Mouse (Mus musculus) lung, postnatal 4 days (tissue): ENCODE measurements around the gene Slc9a3r1.

Experiments used
- DNase-seq, 2 experiments: peaks; one replicate each; pipeline ENCODE4 v3.0.0; 2021

Gene Slc9a3r1

GRCm38 (mm10) chr11:115194693-115195092, 31.6 kb downstream of the Slc9a3r1 start:
- DNase-seq: no peak

GRCm38 (mm10) chr11:115195933-115196332, 32.8 kb downstream of the Slc9a3r1 start:
- no peak for DNase-seq

GRCm38 (mm10) chr11:115197558-115197957, 34.4 kb downstream of the Slc9a3r1 start:
- DNase-seq: no peak

DNA sequence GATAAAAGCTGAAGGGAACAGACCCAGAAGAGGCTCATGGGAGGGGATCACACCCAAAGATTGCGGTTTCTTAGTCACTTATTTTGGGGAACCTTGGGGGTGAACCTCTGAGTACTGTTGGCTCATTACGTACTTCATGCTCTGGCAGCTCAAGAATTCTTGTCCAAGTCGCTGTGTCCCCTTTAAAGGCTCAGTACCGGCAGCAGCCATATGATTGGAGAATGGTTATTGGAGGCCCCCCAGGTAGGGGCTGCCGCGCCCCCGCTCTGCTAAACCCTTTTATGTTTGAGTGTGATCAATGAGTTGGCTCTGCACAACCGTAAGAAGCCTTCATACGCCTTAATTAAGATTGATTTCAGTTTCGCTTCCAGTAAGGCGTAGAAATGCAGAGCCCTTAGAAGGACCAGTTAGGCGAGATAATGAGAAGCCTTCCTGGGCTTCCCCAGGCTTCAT, 35.8 kb downstream of the Slc9a3r1 start:
- DNase-seq: no peak

- no peak for DNase-seq
These were observed 37.4 kb downstream of the Slc9a3r1 start for GRCm38 (mm10) chr11:115200520-115200919.

DNA sequence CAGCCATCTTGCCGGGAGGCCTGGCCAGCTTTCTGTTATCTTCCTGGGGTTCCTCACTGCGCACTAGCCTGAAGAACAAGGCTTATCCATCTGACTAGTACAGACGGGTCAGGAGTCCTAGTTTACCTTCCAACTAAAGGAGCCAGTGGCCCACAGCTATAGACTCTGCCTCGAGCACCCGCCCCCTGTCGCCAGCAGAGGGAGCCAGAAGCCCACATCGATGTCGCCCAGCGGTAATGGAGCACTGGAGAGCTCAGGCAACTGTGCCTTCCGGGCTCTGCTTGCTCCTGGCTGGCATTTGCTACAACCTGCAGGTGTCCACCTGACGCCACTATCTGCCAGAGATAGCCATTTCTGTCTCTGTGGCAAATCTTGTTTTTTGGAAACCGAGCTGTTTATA, 39.2 kb downstream of the Slc9a3r1 start:
- DNase-seq: peak; percentile 80 to 87

DNA sequence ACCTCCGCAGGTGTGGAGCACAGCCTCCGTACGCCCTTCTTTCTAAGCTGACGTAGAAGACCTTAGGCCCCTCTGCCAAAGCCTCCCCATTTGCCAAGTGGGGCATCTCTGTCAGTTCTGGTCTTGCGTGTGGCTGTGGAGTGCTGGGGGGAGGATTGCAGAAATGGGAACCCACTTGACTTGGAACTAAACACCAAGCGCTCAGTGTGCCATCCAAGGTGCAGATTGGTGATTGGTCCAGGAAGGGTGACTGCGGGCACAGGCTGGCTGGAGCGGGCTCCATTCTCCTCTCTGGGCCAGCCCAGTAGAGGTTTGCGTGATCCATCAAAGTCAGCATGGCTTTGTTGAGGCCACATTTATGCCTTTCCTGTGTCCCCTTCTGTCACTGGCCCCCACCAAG, 39.6 kb downstream of the Slc9a3r1 start:
- no peak for DNase-seq

GRCm38 (mm10) chr11:115208126-115208525, 45.0 kb downstream of the Slc9a3r1 start:
- DNase-seq: no peak

DNA sequence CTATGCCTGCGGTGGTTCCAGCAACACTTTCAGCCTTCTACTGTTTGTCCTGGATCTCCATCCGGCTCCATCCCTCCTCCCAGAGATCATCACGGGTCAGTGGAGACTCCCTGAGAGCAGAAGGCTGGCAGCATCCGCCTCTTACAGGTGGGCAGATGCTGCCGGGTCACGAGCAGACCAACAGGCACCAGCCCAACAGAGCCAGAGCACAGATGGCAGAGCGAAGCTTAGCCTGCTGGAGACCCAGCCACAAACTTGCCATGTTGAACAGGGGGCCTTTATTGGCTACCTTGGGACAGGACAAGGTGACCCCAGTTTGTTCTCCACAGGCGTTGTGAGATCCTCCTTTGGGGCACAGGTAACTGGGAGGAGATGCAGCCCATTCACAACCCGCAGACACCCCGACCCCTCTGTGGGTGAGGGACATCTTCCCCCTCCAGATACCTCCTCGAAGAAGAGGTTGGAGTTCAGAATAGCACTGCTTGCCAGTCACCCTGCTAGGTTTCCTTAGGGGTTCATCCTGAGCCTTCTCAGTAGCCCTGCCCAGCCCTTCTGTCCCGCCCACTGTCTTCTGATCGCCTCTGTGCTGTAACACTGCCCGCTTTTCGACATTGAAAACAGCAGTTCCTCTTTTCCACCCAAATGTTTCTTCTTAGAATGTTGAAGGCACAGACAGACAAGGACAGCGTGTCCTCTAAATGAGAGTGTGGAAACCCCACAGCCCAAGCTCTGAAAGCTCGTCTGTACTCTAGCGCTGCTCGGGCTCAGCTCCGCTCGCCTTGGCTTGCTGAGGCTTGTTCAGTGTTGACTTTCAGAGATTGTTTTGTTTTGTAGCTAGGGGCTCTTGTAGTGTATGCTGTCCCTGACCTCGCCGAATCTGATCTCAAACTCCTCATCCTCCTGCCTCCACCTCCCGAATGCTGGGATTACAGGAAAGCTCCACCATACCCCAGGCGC, 45.9 kb downstream of the Slc9a3r1 start:
- no peak for DNase-seq

DNA sequence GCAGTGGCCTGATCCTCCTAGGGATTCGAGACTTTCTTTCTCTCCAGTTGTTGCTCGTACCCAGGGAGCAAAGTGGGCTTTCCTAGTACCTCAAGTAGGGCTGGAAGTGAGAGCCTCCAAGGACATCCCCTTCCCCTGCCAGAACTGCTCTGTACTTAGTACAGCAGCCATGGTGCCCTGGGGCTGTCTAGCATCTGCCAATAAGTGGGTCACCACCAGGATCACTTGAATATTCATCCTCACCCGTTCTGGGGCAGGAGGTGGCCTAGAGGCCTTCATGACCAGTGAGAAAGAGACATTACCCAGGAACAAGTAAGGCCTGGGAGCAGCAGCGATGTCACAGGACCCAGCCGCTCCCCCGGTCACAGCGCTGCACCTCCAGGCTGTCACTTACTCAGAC, 46.8 kb downstream of the Slc9a3r1 start:
- DNase-seq: no peak

- no peak for DNase-seq
These were observed 49.0 kb downstream of the Slc9a3r1 start for GRCm38 (mm10) chr11:115212116-115212515.

DNA sequence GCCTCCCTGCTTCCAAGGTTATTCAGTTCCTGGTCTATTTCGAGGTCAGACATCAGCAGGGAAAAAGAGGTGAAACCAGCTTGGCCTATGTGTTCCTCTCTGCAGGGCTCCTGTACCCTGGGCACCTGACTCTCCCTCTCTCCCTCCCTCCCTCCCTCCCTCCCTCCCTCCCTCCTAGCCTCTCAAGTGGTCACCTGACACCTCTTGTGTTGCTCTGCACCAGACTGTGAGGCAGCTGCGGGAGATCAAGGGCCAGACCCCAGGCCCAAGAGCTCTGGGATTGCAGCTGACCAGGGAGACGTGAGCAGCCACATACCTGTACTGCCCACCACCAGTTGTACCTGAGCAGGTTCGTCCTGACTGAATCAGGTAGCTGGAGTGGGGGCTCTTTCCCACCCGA, 52.0 kb downstream of the Slc9a3r1 start:
- no peak for DNase-seq

DNA sequence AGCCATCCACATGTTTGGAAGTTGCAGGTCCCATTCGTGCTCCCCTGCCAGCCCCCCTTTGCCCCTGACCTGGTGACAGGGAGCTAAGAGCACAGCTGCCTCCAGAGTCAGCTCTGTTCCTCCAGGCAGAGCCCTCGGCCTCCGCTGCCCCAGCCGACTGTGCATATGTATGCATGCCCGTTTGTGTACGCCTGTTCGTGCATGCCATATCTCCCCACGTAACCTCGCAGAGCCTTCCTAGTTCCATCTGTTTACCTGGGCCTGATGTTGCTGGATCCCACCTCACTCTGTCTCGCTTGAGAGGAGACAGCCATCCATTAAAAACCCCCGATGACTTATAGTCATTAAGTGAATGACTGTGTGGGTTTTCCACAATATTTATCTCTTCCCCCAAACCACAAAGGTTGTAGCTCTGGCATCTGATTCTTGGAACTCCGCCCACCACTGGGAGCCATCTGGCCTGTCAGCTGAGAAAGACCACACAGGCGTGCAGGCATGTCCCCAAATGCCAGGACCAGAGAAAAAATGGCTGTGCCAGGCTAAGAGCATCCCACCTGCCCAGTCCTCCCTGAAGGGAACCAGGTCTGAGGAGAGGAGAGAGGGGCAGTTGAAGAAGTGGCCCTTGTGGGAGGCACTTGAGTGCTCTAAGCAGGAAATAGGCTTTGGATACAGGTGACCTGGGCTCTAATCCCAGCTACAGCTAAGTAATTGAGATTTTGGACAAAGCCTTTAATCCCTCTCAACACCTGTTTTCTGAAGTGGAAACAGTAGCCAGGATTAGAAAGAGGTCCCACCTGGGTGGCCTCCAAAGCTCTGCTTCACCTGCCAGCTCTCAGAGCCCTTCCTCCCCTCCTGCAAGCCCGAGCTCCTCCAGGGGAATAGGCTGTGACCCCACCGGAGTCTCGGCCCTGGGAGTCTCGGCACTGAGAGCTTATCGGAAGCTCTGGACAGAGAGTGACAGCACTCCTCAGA, 54.6 kb downstream of the Slc9a3r1 start:
- no peak for DNase-seq

DNA sequence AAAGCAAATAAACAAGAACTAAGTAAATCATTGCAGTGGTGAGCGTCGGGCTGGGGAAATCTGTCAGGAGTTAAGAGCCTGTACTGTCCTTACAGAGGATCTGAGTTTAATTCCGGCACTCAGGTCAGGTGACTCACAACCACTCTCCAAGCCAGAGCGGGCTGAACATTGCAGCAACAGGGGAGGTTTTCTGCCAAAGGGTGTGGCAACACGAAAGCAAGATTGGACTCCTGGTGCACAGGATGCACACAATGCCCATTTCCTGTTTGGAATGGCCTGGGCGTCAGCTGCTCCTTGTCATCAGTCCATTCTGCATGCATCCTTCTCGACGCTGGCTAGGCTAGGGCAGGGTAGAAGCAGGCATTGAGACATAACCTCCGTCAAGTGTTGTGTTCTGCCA, 56.1 kb downstream of the Slc9a3r1 start:
- peak; percentile 71 to 83 for DNase-seq

DNA sequence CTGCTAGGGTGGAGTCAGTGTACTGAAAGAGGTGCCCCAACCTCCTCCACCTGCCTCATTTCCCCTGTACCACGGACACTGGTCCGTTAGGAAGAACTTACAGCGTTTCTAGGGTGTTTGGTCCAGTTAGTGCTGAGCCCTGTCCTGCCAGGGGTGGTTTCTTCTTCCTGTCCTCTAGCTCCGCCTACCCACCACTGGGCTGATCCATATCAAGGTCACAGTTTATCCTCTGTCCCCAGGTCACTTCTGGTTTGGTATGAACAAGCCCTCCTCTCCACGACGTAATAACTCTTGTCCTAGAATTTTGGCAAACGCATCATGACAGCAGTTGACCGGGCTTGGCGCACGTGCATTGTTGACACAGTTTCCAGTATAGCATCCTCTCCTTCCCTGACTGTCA, 56.5 kb downstream of the Slc9a3r1 start:
- no peak for DNase-seq

- DNase-seq: peak; percentile 61 to 83
These were observed 58.9 kb downstream of the Slc9a3r1 start for GRCm38 (mm10) chr11:115222077-115222476.

DNA sequence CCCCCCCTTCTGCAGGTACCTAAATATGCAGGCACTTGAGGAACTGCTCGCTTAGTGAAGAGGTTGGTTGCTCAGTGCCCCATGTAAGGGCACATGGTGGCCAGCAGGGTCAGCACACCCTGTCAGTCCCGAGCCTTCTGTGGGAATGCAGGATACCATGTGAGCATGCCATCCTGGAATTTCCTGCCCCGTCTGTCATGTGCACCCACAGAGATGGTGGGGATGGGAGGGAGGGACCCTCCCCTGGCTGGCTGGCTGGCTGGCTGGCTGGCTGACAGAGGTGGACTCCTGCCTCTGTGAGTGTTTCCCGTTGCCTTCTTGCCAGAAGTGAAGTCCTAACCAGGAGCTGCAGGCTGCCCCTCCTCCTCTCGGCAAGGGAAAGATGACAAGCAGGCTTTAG, 59.4 kb downstream of the Slc9a3r1 start:
- peak; percentile 63 to 72 for DNase-seq

DNA sequence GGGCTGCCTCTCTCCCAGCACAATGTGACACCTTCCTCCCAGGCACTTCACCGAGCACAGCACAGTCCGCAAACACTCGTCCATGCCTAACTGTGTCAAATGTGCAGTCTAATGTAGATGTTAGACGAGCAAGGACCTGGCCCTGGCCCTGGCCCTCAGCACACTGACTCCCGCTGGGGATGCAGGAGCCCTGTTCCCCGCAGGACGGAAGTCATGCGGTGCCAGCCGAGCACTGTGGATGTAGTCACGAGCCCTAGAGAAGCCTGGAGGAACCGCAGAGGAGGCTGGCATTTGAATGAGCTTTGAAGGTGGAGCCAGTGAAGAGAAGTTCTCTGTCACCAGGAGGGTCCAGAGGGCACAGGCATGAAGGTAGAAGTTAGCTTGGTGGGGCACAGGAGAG, 60.3 kb downstream of the Slc9a3r1 start:
- no peak for DNase-seq

GRCm38 (mm10) chr11:115223877-115224276, 60.7 kb downstream of the Slc9a3r1 start:
- no peak for DNase-seq

DNA sequence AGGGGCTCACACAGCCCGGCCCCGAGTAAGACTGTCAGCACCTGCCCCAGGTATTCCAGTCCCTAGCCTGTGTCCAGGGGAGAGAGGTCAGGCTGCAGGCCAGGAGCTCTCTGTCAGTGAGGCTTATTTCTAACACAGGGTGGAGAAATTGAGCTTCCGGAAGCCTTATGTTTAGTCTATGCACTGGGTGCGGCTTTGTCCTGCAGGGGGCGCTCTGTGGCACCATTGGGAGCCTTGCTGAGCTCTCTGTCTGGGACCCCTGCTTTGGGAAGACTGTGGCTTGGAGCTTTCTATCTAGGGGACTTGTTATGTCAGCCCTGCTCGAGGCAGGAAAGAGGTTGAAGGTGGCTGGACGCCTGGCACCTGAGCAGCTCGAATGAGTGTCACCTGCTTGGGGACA, 61.7 kb downstream of the Slc9a3r1 start:
- peak; percentile 73 to 78 for DNase-seq

- DNase-seq: no peak
These were observed 62.2 kb downstream of the Slc9a3r1 start for GRCm38 (mm10) chr11:115225301-115225700.

DNA sequence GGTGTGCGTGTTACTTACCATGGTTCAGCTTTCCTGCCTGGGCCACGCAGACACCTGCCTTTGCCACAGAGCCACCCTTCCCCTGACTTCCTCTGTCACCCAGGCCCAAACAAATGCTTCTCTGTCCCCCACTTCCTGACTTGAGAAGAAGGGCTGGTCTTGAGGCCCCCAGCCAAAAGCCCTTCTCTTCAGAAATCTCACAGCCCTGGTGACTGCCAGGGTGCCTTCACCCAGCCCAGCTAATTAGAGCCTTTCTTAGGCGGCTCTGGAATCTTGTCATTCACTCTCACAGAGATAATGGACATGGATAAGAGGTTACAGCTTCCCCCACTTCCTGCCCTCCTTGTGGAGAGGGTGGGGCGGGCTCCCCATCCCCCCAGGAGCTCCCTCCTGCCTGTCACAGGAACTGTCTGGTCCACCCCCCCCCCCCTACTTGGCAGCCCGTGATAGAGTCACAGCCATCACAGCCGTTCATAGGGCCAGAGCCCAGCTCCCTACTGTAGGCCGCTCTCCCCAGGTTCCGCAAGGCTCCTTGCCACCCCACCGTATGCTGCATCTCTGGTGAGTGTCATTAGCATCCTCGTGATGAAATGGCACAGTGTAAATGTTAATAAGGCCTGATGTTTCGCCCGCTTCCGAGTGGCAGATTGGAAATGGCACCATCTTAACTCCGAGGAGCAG, 63.8 kb downstream of the Slc9a3r1 start:
- DNase-seq: peak; percentile 58 to 76

DNA sequence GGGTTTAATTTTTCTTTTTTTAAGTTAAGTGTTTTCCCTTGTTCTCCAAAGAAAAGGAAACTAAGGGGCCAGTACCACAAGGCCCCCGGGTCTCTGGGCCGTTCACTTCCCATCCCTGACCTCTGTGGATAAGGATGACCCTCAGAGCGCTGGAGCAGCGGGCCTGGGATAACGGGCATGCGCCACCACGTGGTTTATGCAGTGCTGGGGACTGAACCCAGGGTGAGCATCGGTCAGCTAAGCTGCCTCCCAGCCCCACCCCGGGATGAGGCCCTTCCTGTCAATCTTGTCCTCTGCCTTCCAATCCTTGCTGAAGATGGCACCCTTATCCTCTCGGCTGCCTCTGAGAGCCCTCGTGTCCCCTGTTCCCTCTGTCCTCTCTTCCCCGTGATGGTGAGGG, 64.5 kb downstream of the Slc9a3r1 start:
- no peak for DNase-seq
